Mouse (Mus musculus) kidney, postnatal 0 days (tissue): ENCODE measurements around the gene Zfp583. TPM values are rescaled to one million over a fixed set of nuclear protein-coding genes. Genes with fewer than 3 reads are reported as not detected.
"Not testable (repeated sequence)": the region's sequence is repeated elsewhere in the genome, so short reads cannot be mapped to it uniquely, and the experiment has no call there.

Experiments used
- ATAC-seq: fragments of 200-750 bp; cut with Nextera tagmentation; replicated peaks from 2 replicates; pipeline ENCODE4 v1.8.0; 2017; ENCODE audit warnings: low read depth, moderate number of reproducible peaks, moderate TSS enrichment, moderate library complexity; ENCODE audit not compliant: low FRiP score
- DNase-seq: peaks from one replicate; pipeline ENCODE4 v3.0.0-alpha.2; 2016; ENCODE audit warnings: low spot score
- H3K27ac ChIP-seq: fragments of 300-500 bp; sonication (generic); 2 replicates; pipeline ENCODE4 v1.5.1; 2014; ENCODE audit warnings: mild to moderate bottlenecking
- H3K27me3 ChIP-seq: fragments of 300-500 bp; sonication (generic); 2 replicates; pipeline ENCODE4 v1.6.1; 2014; ENCODE audit warnings: low read length, mixed read lengths; ENCODE audit not compliant: insufficient read depth
- H3K36me3 ChIP-seq: fragments of 300-500 bp; sonication (generic); 2 replicates; pipeline ENCODE4 v1.6.1; 2014; ENCODE audit warnings: low read length, mixed read lengths; ENCODE audit not compliant: insufficient read depth
- H3K4me1 ChIP-seq: fragments of 300-500 bp; sonication (generic); replicated peaks from 2 replicates; pipeline ENCODE4 v1.6.1; 2014; ENCODE audit warnings: antibody characterized with exemption, low read length, mixed read lengths; ENCODE audit not compliant: insufficient read depth
- H3K4me2 ChIP-seq: fragments of 300-500 bp; sonication (generic); 2 replicates; pipeline ENCODE4 v1.6.1; 2014; ENCODE audit warnings: mild to moderate bottlenecking, low read length, moderate library complexity, mixed read lengths
- H3K4me3 ChIP-seq: fragments of 300-500 bp; sonication (generic); replicated peaks from 2 replicates; pipeline ENCODE4 v1.5.1; 2014; ENCODE audit warnings: low read depth, low read length
- H3K9ac ChIP-seq: fragments of 300-500 bp; sonication (generic); 2 replicates; pipeline ENCODE4 v1.6.1; 2014; ENCODE audit warnings: low read depth, low read length
- H3K9me3 ChIP-seq: fragments of 300-500 bp; sonication (generic); replicated peaks from 2 replicates; pipeline ENCODE4 v1.6.1; 2016; ENCODE audit warnings: low read length, inconsistent platforms, mixed read lengths
- CTCF ChIP-seq: IDR thresholded peaks from 2 replicates; pipeline ENCODE4 v1.5.1; 2016; ENCODE audit warnings: antibody characterized with exemption, low read depth, mild to moderate bottlenecking, moderate library complexity
- WGBS: fragments of 180-500 bp; shearing (Covaris S2); extraction: QIAGEN DNeasy Blood & Tissue Kit; methylation state at CpG from one replicate; pipeline ENCODE4 v1.1.7; 2014; 5-methylcytosine and 5-hydroxymethylcytosine counted together
- polyA plus RNA-seq: library from polyadenylated mRNA; unstranded; fragments of >200 nt; fragmentation: Nextera tagmentation; extraction: Ambion mirVana; gene quantifications from 2 replicates; pipeline ENCODE4 v1.2.1, GENCODE M21; 2015

Gene Zfp583
- polyA plus RNA-seq = 3.2 and 4.2 TPM in 2 replicates

DNA sequence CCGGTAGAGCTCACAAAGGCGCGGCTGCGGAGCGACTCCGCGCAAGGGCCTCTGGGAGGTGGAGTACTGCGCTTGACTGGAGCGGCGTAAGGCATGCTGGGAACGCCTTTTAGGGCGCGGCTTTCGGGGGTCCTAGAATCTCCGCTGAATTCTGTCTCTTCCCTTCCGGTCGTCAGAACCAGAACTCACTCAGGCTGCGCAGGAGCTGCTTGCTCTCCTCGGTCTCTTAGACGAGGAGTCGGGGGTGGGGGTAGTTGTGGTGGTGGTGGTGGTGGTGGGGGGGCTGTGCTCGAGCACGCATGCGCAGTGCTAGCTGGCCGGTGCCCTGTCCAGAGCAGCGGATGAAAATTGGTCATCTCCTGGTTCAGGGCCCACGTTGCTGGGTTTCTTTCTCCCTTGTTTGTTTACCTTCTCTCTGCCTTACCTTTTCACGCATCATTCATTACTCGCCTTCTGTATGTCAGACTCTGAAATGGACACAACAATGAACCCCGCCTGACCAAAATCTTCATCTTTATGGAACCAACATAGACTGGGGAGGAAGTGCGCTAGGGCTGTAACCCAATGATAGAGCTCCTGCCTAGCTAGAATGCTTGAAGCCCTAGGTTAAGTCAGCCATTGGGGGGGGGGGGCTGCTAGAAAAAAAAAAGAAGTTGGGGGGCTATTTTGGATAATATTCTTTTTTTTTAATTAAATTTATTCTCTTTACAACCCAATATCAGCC, at the start of gene Zfp583:
Zfp583 (minus strand) TSS at position 53 of the 724 bp plus-strand sequence.
- H3K9me3 ChIP-seq = no peaks in the 10 kb centered on the region
- peak within 1 kb of the TSS; percentile 76 for H3K9ac ChIP-seq
- no peak for TF ChIP-seq CTCF
- H3K36me3 ChIP-seq = no peaks in the 10 kb centered on the region
- DNase-seq (peak; percentile 94), ATAC-seq (peak; percentile 94)
- peak within 1 kb of the TSS; percentile 51 for H3K4me3 ChIP-seq
- H3K4me2 ChIP-seq = peak within 1 kb of the TSS; percentile 69
- H3K4me1 ChIP-seq = no peaks in the 10 kb centered on the region
- 6% methylated on average over 31 of the region's 31 CpGs for WGBS
- H3K27me3 ChIP-seq = no peaks in the 10 kb centered on the region
- peak within 1 kb of the TSS; percentile 68 for H3K27ac ChIP-seq

DNA sequence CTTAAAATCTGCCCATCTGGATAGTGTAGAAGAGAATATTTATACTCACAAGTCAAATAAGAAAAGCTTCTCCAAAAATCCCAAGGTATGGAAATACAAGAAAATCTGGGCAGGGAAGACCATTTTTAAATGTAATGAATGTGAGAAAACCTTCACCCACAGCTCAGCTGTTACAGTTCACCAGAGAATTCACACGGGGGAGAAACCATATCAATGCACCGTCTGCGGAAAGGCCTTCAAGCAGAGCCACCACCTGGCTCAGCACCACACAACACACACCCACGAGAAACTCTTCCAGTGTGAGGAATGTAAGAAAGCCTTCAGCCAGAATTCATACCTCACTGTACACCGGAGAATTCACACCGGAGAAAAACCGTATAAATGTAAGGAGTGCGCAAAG, 47.4 kb upstream of the Zfp583 start:
- H3K36me3 ChIP-seq = no peaks in the 10 kb centered on the region
- no peak overlapping the region for H3K27ac ChIP-seq
- WGBS = 82% methylated on average over 8 of the region's 8 CpGs
- 0 out of 2 replicates have a peak, but pooled peaks cover 3% of the 10 kb centered on the region for H3K4me1 ChIP-seq
- H3K27me3 ChIP-seq = no peaks in the 10 kb centered on the region
- no peak overlapping the region for H3K4me2 ChIP-seq
- no peak overlapping the region for H3K9ac ChIP-seq
- DNase-seq = no peak
- no peaks in the 10 kb centered on the region for H3K9me3 ChIP-seq
- no peak for ATAC-seq
- H3K4me3 ChIP-seq = no peak overlapping the region
- TF ChIP-seq CTCF = no peak

- Histone ChIP-seq H3K4me2 (no peak overlapping the region), H3K27me3 (no peaks in the 10 kb centered on the region), H3K4me3 (no peak overlapping the region), H3K36me3 (no peaks in the 10 kb centered on the region), H3K4me1 (no peaks in the 10 kb centered on the region), H3K27ac (no peak overlapping the region), H3K9ac (no peak overlapping the region), H3K9me3 (no peaks in the 10 kb centered on the region)
- no peak for TF ChIP-seq CTCF
- WGBS = 89% methylated on average over 3 of the region's 3 CpGs
- ATAC-seq (no peak), DNase-seq (no peak)
These were observed 41.9 kb upstream of the Zfp583 start for GRCm38 (mm10) chr7:6372993-6373392.

DNA sequence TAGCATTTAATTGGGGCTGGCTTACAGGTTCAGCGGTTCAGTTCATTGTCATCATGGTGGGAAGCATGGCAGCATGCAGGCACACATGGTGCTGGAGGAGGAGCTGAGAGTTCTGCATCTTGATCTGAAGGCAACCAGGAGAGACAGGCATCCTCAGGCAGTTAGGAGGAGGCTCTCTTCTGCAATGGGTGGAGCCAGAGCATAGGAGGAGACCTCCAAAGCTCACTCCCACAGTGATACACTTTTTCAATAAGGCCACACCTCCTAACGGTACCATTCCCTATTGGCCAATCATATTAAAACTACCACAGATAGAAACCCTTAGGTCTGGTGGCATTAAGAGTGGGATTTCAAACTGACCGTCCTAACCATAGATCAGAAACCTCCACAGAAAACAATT, 38.4 kb upstream of the Zfp583 start:
- no peak for ATAC-seq
- Histone ChIP-seq H3K4me1 (no peaks in the 10 kb centered on the region), H3K4me2 (no peak overlapping the region), H3K36me3 (no peaks in the 10 kb centered on the region), H3K27me3 (no peaks in the 10 kb centered on the region), H3K27ac (no peak overlapping the region), H3K9ac (no peak overlapping the region), H3K9me3 (no peaks in the 10 kb centered on the region), H3K4me3 (no peak overlapping the region)
- WGBS = 90% methylated on average over 3 of the region's 3 CpGs
- TF ChIP-seq CTCF = no peak
- DNase-seq = no peak

- H3K4me1 ChIP-seq, H3K27me3 ChIP-seq, H3K27ac ChIP-seq, DNase-seq, H3K4me2 ChIP-seq, H3K4me3 ChIP-seq, ATAC-seq, H3K36me3 ChIP-seq, H3K9me3 ChIP-seq, H3K9ac ChIP-seq: not testable (repeated sequence)
- 77% methylated on average over 5 of the region's 5 CpGs for WGBS
These were observed 37.1 kb upstream of the Zfp583 start for GRCm38 (mm10) chr7:6368146-6368545.

DNA sequence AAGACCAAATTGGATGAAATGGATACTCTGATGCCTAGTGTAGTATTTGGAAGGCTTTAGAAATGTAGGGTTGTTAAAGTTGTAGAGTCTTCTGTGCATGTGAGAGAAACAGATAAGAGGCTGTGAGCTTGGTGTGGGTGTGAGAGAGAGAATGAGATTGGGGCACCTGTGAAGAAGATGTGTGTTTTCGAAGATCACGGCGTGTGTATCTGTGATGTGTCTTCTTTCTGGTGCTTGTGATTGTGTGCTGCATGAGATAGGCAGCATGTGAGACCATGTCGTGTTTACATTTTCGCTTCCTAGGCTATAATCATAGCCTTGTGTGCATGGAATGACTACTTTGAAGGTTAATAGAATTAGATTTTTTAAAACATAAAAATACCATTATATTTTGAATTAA, 36.1 kb upstream of the Zfp583 start:
- 96% methylated on average over 5 of the region's 5 CpGs for WGBS
- DNase-seq (no peak), ATAC-seq (no peak)
- Histone ChIP-seq H3K36me3 (no peaks in the 10 kb centered on the region), H3K9ac (no peak overlapping the region), H3K27me3 (no peaks in the 10 kb centered on the region), H3K4me1 (no peaks in the 10 kb centered on the region), H3K9me3 (no peaks in the 10 kb centered on the region), H3K4me3 (no peak overlapping the region), H3K4me2 (no peak overlapping the region), H3K27ac (no peak overlapping the region)
- TF ChIP-seq CTCF = no peak

DNA sequence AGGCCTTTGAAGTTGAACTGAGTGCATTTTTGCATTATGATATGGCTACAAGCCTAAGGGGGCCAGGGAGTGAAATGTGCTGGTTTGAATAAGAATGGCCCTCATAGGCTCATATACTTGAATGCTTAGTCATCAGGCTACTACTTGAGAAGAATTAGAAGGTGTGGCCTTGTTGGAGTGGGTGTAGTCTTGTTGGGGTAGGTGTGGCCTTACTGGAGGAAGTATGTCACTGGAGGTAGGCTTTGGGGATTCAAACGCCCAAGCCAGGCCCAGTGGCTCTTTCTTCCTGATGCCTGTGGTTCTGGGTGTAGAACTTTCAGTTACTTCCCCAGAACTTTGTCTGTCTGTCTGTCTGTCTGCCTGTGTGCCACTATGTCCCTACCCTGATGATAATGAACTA, 33.7 kb upstream of the Zfp583 start:
- no peaks in the 10 kb centered on the region for H3K27me3 ChIP-seq
- no peak overlapping the region for H3K27ac ChIP-seq
- TF ChIP-seq CTCF = no peak
- WGBS = 53% methylated on average over 1 of the region's 1 CpGs
- DNase-seq = no peak
- H3K4me2 ChIP-seq = no peak overlapping the region
- H3K9ac ChIP-seq = no peak overlapping the region
- no peaks in the 10 kb centered on the region for H3K4me1 ChIP-seq
- no peaks in the 10 kb centered on the region for H3K9me3 ChIP-seq
- H3K36me3 ChIP-seq = no peaks in the 10 kb centered on the region
- H3K4me3 ChIP-seq = no peak overlapping the region
- ATAC-seq = no peak
